Mouse (Mus musculus): Measurements from ENCODE around the gene Lrsam1.
A peak's percentile ranks its signal among the peaks of the same experiment; 100 is the strongest.

The Lrsam1 gene

GRCm38 (mm10) chr2:32895606-32896106 is 65.8 kb downstream of the Lrsam1 start:
- DNase-seq (ENCODE audit: low read depth, low spot score), result no peak

GRCm38 (mm10) chr2:32894097-32894496 is 67.3 kb downstream of the Lrsam1 start:
- no peak for DNase-seq (ENCODE audit: low read depth, low spot score)

- no peak for DNase-seq (ENCODE audit: low read depth, low spot score)
These were observed 68.9 kb downstream of the Lrsam1 start for GRCm38 (mm10) chr2:32892490-32892889.

GRCm38 (mm10) chr2:32891278-32891677 is 70.1 kb downstream of the Lrsam1 start:
- no peak for DNase-seq (ENCODE audit: low read depth, low spot score)

- DNase-seq (ENCODE audit: low read depth, low spot score), result no peak
These were observed 71.1 kb downstream of the Lrsam1 start for GRCm38 (mm10) chr2:32890280-32890679.

GRCm38 (mm10) chr2:32888551-32888950 is 72.9 kb downstream of the Lrsam1 start:
- no peak for DNase-seq (ENCODE audit: low read depth, low spot score)

- DNase-seq (ENCODE audit: low read depth, low spot score), result peak; percentile 63
These were observed 73.4 kb downstream of the Lrsam1 start for GRCm38 (mm10) chr2:32888029-32888428.

GRCm38 (mm10) chr2:32884745-32885144 is 76.7 kb downstream of the Lrsam1 start:
- no peak for DNase-seq (ENCODE audit: low read depth, low spot score)

- no peak for DNase-seq (ENCODE audit: low read depth, low spot score)
These were observed 79.0 kb downstream of the Lrsam1 start for GRCm38 (mm10) chr2:32882283-32883043.

- no peak for DNase-seq (ENCODE audit: low read depth, low spot score)
These were observed 79.7 kb downstream of the Lrsam1 start for GRCm38 (mm10) chr2:32881723-32882122.

- DNase-seq (ENCODE audit: low read depth, low spot score), result no peak
These were observed 80.4 kb downstream of the Lrsam1 start for GRCm38 (mm10) chr2:32881054-32881453.

- DNase-seq (ENCODE audit: low read depth, low spot score), result no peak
These were observed 81.8 kb downstream of the Lrsam1 start for GRCm38 (mm10) chr2:32879593-32879992.

- no peak for DNase-seq (ENCODE audit: low read depth, low spot score)
These were observed 83.0 kb downstream of the Lrsam1 start for GRCm38 (mm10) chr2:32878396-32878795.

- no peak for DNase-seq (ENCODE audit: low read depth, low spot score)
These were observed 83.5 kb downstream of the Lrsam1 start for GRCm38 (mm10) chr2:32877761-32878393.

GRCm38 (mm10) chr2:32877303-32877702 is 84.1 kb downstream of the Lrsam1 start:
- DNase-seq (ENCODE audit: low read depth, low spot score), result no peak

- no peak for DNase-seq (ENCODE audit: low read depth, low spot score)
These were observed 84.7 kb downstream of the Lrsam1 start for GRCm38 (mm10) chr2:32876490-32877302.

- DNase-seq (ENCODE audit: low read depth, low spot score), result peak; percentile 80
These were observed 85.5 kb downstream of the Lrsam1 start, which contains the start of gene Fam129b for GRCm38 (mm10) chr2:32875675-32876489. Fam129b (plus strand) TSS chr2:32876114.

All from forelimb bud, embryonic 11.5 days (tissue).